Mouse (Mus musculus): ENCODE data around the gene Senp8. TPM values are rescaled to one million over a fixed set of nuclear protein-coding genes. Genes with fewer than 3 reads are reported as not detected.

The Senp8 gene
- polyA plus RNA-seq, 1 experiment from 2014 or later: 11.4 TPM

- Histone ChIP-seq H3K27me3 (ENCODE audit: insufficient read depth, low read length) (no peaks in the 10 kb centered on the region), H3K4me2 (peak overlapping the region; percentile 77), H3K27ac (ENCODE audit: low read depth) (peak overlapping the region; percentile 91), H3K36me3 (ENCODE audit: insufficient read depth) (no peaks in the 10 kb centered on the region), H3K4me3 (ENCODE audit: low read depth, low read length) (peak overlapping the region; percentile 80), H3K4me1 (ENCODE audit: insufficient read depth) (peaks cover 9% of the 10 kb centered on the region; the same call in 1 of the 2 replicates), H3K9ac (peak overlapping the region; percentile 61), H3K9me3 (ENCODE audit: low read depth, low read length) (no peaks in the 10 kb centered on the region)
- 28% methylated on average over 12 of the region's 12 CpGs for WGBS
- DNase-seq (peak; percentile 6), ATAC-seq (ENCODE audit: insufficient read depth) (no peak)
- no peak for TF ChIP-seq CTCF (IDR thresholded peaks at IDR 0.05; ENCODE audit: low read depth)
Observed at GRCm38 (mm10) chr9:59749581-59750265, 787 bp downstream of the Senp8 start.

- H3K4me3 ChIP-seq (ENCODE audit: low read depth, low read length): no peak overlapping the region
- 0 out of 2 replicates have a peak overlapping the region, but pooled peaks have one; percentile 77 for H3K4me2 ChIP-seq
- no peak overlapping the region for H3K27ac ChIP-seq (ENCODE audit: low read depth)
- H3K36me3 ChIP-seq (ENCODE audit: insufficient read depth): no peaks in the 10 kb centered on the region
- H3K27me3 ChIP-seq (ENCODE audit: insufficient read depth, low read length): no peaks in the 10 kb centered on the region
- TF ChIP-seq CTCF (IDR thresholded peaks at IDR 0.05; ENCODE audit: low read depth): no peak
- ATAC-seq (ENCODE audit: insufficient read depth) (no peak), DNase-seq (no peak)
- no peaks in the 10 kb centered on the region for H3K9me3 ChIP-seq (ENCODE audit: low read depth, low read length)
- 78% methylated on average over 11 of the region's 11 CpGs for WGBS
- peaks cover 9% of the 10 kb centered on the region; the same call in 1 of the 2 replicates for H3K4me1 ChIP-seq (ENCODE audit: insufficient read depth)
- no peak overlapping the region for H3K9ac ChIP-seq
Observed at GRCm38 (mm10) chr9:59748969-59749368, 1.5 kb downstream of the Senp8 start.

GRCm38 (mm10) chr9:59748387-59748786 is 2.1 kb downstream of the Senp8 start:
- Histone ChIP-seq H3K27me3 (ENCODE audit: insufficient read depth, low read length) (no peaks in the 10 kb centered on the region), H3K4me2 (no peak overlapping the region), H3K27ac (ENCODE audit: low read depth) (no peak overlapping the region), H3K4me3 (ENCODE audit: low read depth, low read length) (no peak overlapping the region), H3K9ac (no peak overlapping the region), H3K4me1 (ENCODE audit: insufficient read depth) (peaks cover 9% of the 10 kb centered on the region; the same call in 1 of the 2 replicates), H3K9me3 (ENCODE audit: low read depth, low read length) (no peaks in the 10 kb centered on the region), H3K36me3 (ENCODE audit: insufficient read depth) (no peaks in the 10 kb centered on the region)
- ATAC-seq (ENCODE audit: insufficient read depth): no peak
- no peak for DNase-seq
- WGBS: 77% methylated on average over 2 of the region's 2 CpGs
- TF ChIP-seq CTCF (IDR thresholded peaks at IDR 0.05; ENCODE audit: low read depth): no peak

GRCm38 (mm10) chr9:59743903-59744302 is 6.6 kb downstream of the Senp8 start:
- Histone ChIP-seq H3K9me3 (ENCODE audit: low read depth, low read length) (no peaks in the 10 kb centered on the region), H3K4me1 (ENCODE audit: insufficient read depth) (no peaks in the 10 kb centered on the region), H3K27me3 (ENCODE audit: insufficient read depth, low read length) (no peaks in the 10 kb centered on the region), H3K9ac (no peak overlapping the region), H3K27ac (ENCODE audit: low read depth) (no peak overlapping the region), H3K4me3 (ENCODE audit: low read depth, low read length) (no peak overlapping the region), H3K36me3 (ENCODE audit: insufficient read depth) (no peaks in the 10 kb centered on the region), H3K4me2 (no peak overlapping the region)
- no peak for DNase-seq
- no peak for TF ChIP-seq CTCF (IDR thresholded peaks at IDR 0.05; ENCODE audit: low read depth)
- WGBS: 94% methylated on average over 3 of the region's 3 CpGs
- no peak for ATAC-seq (ENCODE audit: insufficient read depth)

GRCm38 (mm10) chr9:59740593-59740992 is 9.9 kb downstream of the Senp8 start:
- H3K4me2 ChIP-seq: no peak overlapping the region
- H3K9me3 ChIP-seq (ENCODE audit: low read depth, low read length): no peaks in the 10 kb centered on the region
- ATAC-seq (ENCODE audit: insufficient read depth) (no peak), DNase-seq (no peak)
- H3K4me1 ChIP-seq (ENCODE audit: insufficient read depth): no peaks in the 10 kb centered on the region
- no peak overlapping the region for H3K27ac ChIP-seq (ENCODE audit: low read depth)
- no peak overlapping the region for H3K9ac ChIP-seq
- H3K36me3 ChIP-seq (ENCODE audit: insufficient read depth): peaks cover 4% of the 10 kb centered on the region; the same call in 1 of the 2 replicates
- no peaks in the 10 kb centered on the region for H3K27me3 ChIP-seq (ENCODE audit: insufficient read depth, low read length)
- no peak overlapping the region for H3K4me3 ChIP-seq (ENCODE audit: low read depth, low read length)
- no peak for TF ChIP-seq CTCF (IDR thresholded peaks at IDR 0.05; ENCODE audit: low read depth)
- 61% methylated on average over 2 of the region's 2 CpGs for WGBS

GRCm38 (mm10) chr9:59735394-59735793 is 15.1 kb downstream of the Senp8 start:
- ATAC-seq (ENCODE audit: insufficient read depth) (peak; percentile 35; the same call in 1 of the 2 replicates), DNase-seq (peak; percentile 68)
- Histone ChIP-seq H3K27me3 (ENCODE audit: insufficient read depth, low read length) (no peaks in the 10 kb centered on the region), H3K4me3 (ENCODE audit: low read depth, low read length) (no peak overlapping the region), H3K4me1 (ENCODE audit: insufficient read depth) (peaks cover 5% of the 10 kb centered on the region; the same call in 1 of the 2 replicates), H3K9me3 (ENCODE audit: low read depth, low read length) (no peaks in the 10 kb centered on the region), H3K36me3 (ENCODE audit: insufficient read depth) (peaks cover 4% of the 10 kb centered on the region; the same call in 1 of the 2 replicates), H3K27ac (ENCODE audit: low read depth) (no peak overlapping the region), H3K4me2 (no peak overlapping the region), H3K9ac (no peak overlapping the region)
- no peak for TF ChIP-seq CTCF (IDR thresholded peaks at IDR 0.05; ENCODE audit: low read depth)
- WGBS: 10% methylated on average over 4 of the region's 4 CpGs

- no peak overlapping the region for H3K9ac ChIP-seq
Observed at GRCm38 (mm10) chr9:59733075-59733474, 17.4 kb downstream of the Senp8 start.

More at GRCm38 (mm10) chr9:59733075-59733474, 17.4 kb downstream of the Senp8 start:
- no peak overlapping the region for H3K4me3 ChIP-seq (ENCODE audit: low read depth, low read length)
- peaks cover 4% of the 10 kb centered on the region; the same call in 1 of the 2 replicates for H3K36me3 ChIP-seq (ENCODE audit: insufficient read depth)
- no peaks in the 10 kb centered on the region for H3K27me3 ChIP-seq (ENCODE audit: insufficient read depth, low read length)
- no peak for DNase-seq
- H3K9me3 ChIP-seq (ENCODE audit: low read depth, low read length): no peaks in the 10 kb centered on the region
- H3K27ac ChIP-seq (ENCODE audit: low read depth): no peak overlapping the region; the same call in 1 of the 2 replicates
- no peak overlapping the region for H3K4me2 ChIP-seq
- TF ChIP-seq CTCF (IDR thresholded peaks at IDR 0.05; ENCODE audit: low read depth): no peak
- H3K4me1 ChIP-seq (ENCODE audit: insufficient read depth): peaks cover 5% of the 10 kb centered on the region; the same call in 1 of the 2 replicates
- peak; percentile 69; the same call in 1 of the 2 replicates for ATAC-seq (ENCODE audit: insufficient read depth)
- WGBS: 41% methylated on average over 6 of the region's 6 CpGs

Data from lung, embryonic 14.5 days (tissue).